Mouse (Mus musculus) embryonic facial prominence, embryonic 15.5 days (tissue): Measurements from ENCODE around the gene Gin1. TPM values are rescaled to one million over a fixed set of nuclear protein-coding genes. Genes with fewer than 3 reads are reported as not detected.

Experiments used
- ATAC-seq: fragments of 200-750 bp; cut with Nextera tagmentation; 2 replicates; pipeline ENCODE4 v1.8.0; 2017; ENCODE audit warnings: low read depth, moderate TSS enrichment; ENCODE audit not compliant: insufficient number of reproducible peaks, low FRiP score, low TSS enrichment
- H3K27ac ChIP-seq: fragments of 300-500 bp; sonication (generic); replicated peaks from 2 replicates; pipeline ENCODE4 v1.5.1; 2015; ENCODE audit warnings: mild to moderate bottlenecking, inconsistent platforms
- H3K27me3 ChIP-seq: fragments of 300-500 bp; sonication (generic); 2 replicates; pipeline ENCODE4 v1.6.1; 2015; ENCODE audit warnings: inconsistent platforms
- H3K36me3 ChIP-seq: fragments of 300-500 bp; sonication (generic); 2 replicates; pipeline ENCODE4 v1.6.1; 2015; ENCODE audit warnings: mild to moderate bottlenecking, inconsistent platforms
- H3K4me1 ChIP-seq: fragments of 300-500 bp; sonication (generic); 2 replicates; pipeline ENCODE4 v1.6.1; 2015; ENCODE audit warnings: inconsistent platforms
- H3K4me2 ChIP-seq: fragments of 300-500 bp; sonication (generic); replicated peaks from 2 replicates; pipeline ENCODE4 v1.6.1; 2015; ENCODE audit warnings: mild to moderate bottlenecking, inconsistent platforms
- H3K4me3 ChIP-seq: fragments of 300-500 bp; sonication (generic); replicated peaks from 2 replicates; pipeline ENCODE4 v1.5.1; 2015; ENCODE audit warnings: mild to moderate bottlenecking, inconsistent platforms
- H3K9ac ChIP-seq: fragments of 300-500 bp; sonication (generic); 2 replicates; pipeline ENCODE4 v1.6.1; 2015; ENCODE audit warnings: inconsistent platforms
- H3K9me3 ChIP-seq: fragments of 300-500 bp; sonication (generic); replicated peaks from 2 replicates; pipeline ENCODE4 v1.6.1; 2016; ENCODE audit warnings: inconsistent platforms
- WGBS: fragments of 180-500 bp; shearing (Covaris S2); methylation state at CpG from one replicate; pipeline ENCODE4 v1.1.7; 2015; 5-methylcytosine and 5-hydroxymethylcytosine counted together
- polyA plus RNA-seq: library from polyadenylated mRNA; unstranded; fragments of >200 nt; fragmentation: Nextera tagmentation; extraction: Ambion mirVana; gene quantifications from 2 replicates; pipeline ENCODE4 v1.2.1, GENCODE M21; 2015

Gene Gin1
- polyA plus RNA-seq, 1 experiment from 2014 or later, result 15.6 TPM

DNA sequence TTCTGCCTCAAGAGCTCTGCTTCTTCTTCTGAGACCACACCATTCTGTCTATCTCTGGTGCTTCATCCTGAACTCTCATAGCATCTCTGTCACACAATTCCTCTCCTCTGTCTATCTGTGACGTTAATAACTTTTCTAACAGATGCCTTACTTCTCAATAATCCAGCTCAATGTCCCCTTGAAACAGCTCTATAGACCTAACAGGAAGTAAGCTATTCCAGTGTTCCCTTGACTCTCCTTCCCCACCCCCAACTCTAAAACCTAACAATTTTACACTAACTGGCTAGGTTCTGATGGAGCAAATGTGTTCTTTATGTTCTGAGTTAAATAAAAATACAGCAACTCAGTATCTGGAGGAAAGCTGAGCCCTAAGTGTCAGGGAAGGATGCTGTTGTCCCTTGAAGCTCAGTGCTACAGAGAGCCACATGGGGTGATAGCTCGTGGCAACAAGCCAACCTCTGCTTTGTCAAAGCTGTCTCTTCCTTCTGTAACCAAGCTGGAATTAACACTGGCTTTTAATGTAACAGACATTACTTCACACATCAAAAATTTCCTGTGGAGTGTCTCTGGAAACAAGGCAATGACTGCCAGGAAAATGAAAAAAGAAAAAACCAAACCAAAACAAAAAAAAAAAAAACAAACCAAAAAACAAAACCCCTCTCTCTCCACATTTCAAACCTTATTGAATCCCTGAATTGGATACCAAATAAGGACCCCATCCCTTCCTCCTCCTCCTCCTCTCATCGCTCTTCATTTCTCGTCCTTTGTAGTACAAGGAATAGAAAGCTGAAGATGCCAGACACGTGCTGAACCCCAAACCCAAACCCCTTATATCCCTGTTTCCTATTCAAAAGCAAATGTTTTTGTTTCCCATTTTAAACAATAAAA lies 63.7 kb downstream of the Gin1 start:
- H3K27ac ChIP-seq, result peak overlapping the region; percentile 68
- WGBS, result 45% methylated on average over 5 of the region's 5 CpGs

DNA sequence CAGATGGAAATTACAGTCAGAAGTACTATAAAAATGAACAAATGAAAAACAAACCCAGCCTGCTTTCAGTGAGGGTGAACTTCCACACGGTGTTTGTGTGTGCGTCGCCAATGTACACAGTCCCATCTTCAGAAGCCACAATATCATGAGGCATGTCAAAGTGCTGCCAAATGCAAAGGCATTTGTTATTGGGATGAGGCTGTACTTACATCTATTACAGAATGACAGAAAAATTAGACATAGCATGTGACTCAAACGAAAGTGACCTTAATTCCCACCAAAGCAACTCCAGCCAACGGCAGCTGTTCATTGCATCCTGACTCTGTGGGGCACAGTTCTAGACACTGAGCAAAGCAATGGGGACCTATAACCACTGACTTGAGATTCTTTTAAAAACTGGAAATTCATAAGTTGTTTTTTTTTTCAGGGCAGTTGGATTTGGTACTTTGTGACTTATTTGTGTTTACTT lies 64.4 kb downstream of the Gin1 start:
- ATAC-seq, result peak; percentile 51; the same call in 1 of the 2 replicates
- peaks cover 8% of the 10 kb centered on the region for H3K4me1 ChIP-seq
- no peak overlapping the region for H3K4me3 ChIP-seq
- H3K27me3 ChIP-seq, result no peaks in the 10 kb centered on the region
- H3K4me2 ChIP-seq, result no peak overlapping the region
- no peak overlapping the region for H3K9ac ChIP-seq
- H3K27ac ChIP-seq, result peak overlapping the region; percentile 68; the same call in 1 of the 2 replicates
- no peaks in the 10 kb centered on the region for H3K9me3 ChIP-seq
- H3K36me3 ChIP-seq, result 0 out of 2 replicates have a peak, but pooled peaks cover 4% of the 10 kb centered on the region
- 44% methylated on average over 5 of the region's 5 CpGs for WGBS

More for the DNA sequence above, 63.7 kb downstream of the Gin1 start:
- peaks cover 8% of the 10 kb centered on the region for H3K4me1 ChIP-seq
- H3K27me3 ChIP-seq, result no peaks in the 10 kb centered on the region
- no peak overlapping the region for H3K4me2 ChIP-seq
- ATAC-seq, result 0 out of 2 replicates have a peak, but pooled peaks have one; percentile 57
- H3K4me3 ChIP-seq, result no peak overlapping the region
- no peaks in the 10 kb centered on the region for H3K9me3 ChIP-seq
- no peak overlapping the region for H3K9ac ChIP-seq
- 0 out of 2 replicates have a peak, but pooled peaks cover 4% of the 10 kb centered on the region for H3K36me3 ChIP-seq

Other genes starting within 250 kb of the Gin1 start
- gene D1Ertd622e, start 108.1 kb upstream of the Gin1 start, polyA plus RNA-seq, result 18.7 and 20.2 TPM in 2 replicates
- 19.3 and 21.3 TPM in 2 replicates for gene Ppip5k2, start 239 bp downstream of the Gin1 start, polyA plus RNA-seq